Mouse (Mus musculus) c-Kit-positive CD71-positive TER-119-positive erythroid progenitor cells, embryonic 14.5 days (primary cell): ENCODE data around the gene Gm20388.

ENCODE experiments used
- DNase-seq: peaks from one replicate; pipeline ENCODE4 v3.0.0-alpha.2; 2013; ENCODE audit warnings: low spot score

Gene Gm20388

DNA sequence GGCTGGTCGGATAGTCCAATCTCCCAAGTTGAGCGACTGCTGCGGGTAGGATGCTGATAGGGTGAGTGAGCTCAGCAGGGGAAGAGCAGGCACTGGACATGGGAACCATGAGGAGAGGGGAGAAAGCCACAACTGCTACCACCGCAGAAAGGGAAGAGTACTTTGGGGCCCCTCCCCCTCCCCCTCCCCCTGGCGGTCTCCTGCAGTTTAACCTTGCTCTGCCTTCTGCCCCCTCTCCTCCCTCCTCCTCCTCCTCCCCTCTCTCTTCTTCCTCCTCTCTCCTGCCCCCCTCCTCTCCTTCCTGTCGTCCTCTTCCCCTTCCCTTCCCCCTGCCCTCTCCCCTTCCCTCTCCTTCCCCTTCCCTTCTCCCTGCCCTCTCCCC, 599.4 kb downstream of the Gm20388 start:
- no peak for DNase-seq

- DNase-seq: no peak
These were observed 600.3 kb downstream of the Gm20388 start for GRCm38 (mm10) chr8:120510863-120511457.

GRCm38 (mm10) chr8:120511737-120512136, 601.1 kb downstream of the Gm20388 start:
- no peak for DNase-seq

DNA sequence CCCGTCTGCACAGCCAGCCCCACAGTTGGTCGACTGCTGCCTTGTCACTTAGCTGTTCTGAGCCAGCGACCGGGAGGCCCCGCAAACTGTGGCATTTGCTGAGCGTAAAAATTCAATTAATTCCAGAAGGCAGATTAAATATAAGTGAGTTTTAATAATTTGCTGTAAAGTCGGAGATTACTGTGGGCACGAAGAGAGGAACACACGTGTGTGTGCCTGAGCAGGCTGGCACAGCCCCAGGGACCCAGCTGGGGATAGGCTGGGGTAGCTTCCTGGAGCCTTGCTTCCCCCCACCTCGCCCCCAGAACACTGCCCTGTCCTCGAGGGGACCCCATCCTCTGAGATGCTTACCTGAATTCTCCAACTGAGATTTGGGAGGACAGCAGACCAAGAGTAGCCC, 601.7 kb downstream of the Gm20388 start:
- DNase-seq: no peak

GRCm38 (mm10) chr8:120513145-120513544, 602.5 kb downstream of the Gm20388 start:
- no peak for DNase-seq

GRCm38 (mm10) chr8:120513638-120514461, 603.2 kb downstream of the Gm20388 start:
- no peak for DNase-seq

DNA sequence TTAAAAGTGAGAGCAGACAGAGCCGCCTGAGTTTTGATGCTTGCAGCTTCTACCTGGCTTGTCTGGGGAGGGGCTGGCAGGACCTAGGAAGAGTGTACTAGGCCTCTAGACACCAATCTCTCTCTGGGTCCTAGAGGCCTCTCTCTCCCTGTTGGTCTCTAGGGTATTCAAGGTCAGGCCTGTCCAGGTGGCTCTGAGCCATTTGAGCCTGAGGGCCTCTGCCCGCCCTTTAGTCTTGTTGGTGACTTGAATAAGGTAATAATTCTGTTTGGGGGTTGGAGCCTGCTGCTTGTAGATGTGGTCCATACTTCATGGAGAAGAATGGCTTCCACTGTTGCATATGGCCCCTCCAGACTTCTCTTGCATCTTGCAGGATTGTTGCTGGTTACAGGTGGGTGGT, 604.6 kb downstream of the Gm20388 start:
- DNase-seq: no peak

- DNase-seq: no peak
These were observed 605.0 kb downstream of the Gm20388 start for GRCm38 (mm10) chr8:120515650-120516049.

- no peak for DNase-seq
These were observed 605.6 kb downstream of the Gm20388 start for GRCm38 (mm10) chr8:120516182-120516755.

- no peak for DNase-seq
These were observed 607.2 kb downstream of the Gm20388 start for GRCm38 (mm10) chr8:120517666-120518410.

DNA sequence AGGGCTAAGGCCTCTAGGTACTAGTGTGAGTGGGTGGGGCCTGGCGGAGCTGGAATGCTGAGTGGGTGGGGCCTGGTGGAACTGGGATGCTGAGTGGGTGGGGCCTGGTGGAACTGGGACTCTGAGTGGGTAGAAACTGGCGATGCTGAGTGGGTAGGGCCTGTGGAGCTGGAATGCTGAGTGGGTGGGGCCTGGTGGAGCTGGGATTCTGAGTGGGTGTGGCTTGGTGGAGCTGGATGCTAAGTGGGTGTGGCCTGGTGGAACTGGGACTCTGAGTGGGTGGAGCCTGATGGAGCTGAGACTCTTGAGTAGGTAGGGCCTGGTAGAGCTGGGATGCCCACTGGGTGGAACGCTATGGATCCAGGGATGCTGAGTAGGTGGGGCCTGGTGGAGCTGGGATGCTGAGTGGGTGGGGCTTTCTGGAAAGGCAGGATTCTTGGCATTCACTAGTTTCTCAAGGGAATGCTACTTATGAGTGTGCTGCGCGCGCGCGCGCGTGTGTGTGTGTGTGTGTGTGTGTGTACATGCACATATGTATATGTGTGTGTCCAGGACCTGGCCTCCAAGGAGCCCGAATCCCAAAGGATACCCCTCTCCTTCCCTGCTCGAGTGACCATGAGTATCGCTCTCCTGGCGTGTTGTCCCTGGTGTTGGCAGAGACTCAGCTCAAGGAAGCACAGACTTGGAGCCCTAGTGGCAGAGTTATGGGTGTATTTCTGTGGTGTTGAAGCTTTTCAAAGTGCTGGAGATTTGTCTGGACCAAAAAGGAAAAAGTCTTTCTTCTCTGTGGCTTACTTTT, 608.3 kb downstream of the Gm20388 start:
- DNase-seq: no peak

DNA sequence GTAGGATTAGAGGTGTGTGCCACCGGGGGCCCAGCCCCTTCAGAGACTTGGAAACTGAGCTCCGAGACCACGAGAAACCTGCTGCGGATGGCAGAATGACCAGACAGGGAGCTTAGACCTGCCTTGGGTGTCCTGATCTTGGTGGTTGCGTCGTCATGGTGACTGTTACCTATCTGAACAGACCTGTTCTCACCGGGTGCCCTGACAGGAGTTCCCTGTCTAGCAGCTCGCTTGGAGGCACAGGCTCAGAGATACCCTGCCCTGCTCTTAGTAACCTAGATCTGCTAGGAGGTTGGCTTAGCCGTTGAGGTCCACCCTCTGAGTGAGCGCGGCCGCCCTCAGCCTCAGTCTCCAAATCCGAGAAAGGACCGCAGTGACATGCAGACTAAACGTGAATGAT, 609.6 kb downstream of the Gm20388 start:
- DNase-seq: no peak

DNA sequence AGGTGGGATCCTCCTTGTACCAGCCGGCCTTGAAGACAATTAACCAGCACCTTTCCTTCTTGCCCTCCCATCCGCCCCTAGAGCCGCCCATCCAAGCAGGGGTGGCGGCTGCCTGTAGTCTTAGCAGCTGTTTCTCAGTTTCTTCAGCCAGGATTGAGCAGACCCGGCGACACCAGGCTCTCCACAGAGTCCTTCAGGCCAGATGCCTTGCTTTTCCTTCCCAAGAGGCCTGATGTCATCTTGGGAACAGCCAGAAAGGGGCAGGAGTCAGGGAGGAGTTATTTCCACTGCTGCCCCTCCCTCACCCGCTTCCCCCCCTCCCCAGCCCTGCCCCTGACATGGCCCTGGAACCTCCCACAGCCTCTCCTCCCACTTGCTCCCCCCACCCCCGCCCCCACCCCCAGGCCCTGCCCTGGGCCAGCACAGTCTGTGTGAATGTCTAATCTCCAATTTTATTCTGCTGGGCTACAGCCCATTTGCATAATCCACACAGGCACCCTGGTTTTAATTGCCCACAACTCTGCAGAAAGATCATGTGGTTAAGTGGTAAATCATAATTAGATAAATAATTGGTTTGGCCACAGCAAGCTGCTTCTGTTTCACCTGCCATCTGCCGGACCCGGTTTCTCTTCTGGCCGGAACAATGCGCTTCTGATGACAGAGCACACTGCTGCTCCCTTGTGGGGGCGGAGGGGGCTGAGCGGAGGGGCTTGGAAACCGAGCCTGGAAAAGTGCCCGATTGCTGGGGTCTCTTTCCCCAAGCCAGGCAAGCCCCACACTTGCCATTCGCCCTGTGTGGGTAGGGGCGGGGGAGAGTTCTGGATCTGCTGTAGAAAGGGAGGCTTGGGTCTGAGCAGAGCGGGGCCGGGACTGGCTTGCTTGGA, 610.3 kb downstream of the Gm20388 start:
- no peak for DNase-seq

GRCm38 (mm10) chr8:120521591-120521965, 610.9 kb downstream of the Gm20388 start:
- no peak for DNase-seq

GRCm38 (mm10) chr8:120523641-120524040, 613.0 kb downstream of the Gm20388 start:
- no peak for DNase-seq

- no peak for DNase-seq
These were observed 614.5 kb downstream of the Gm20388 start for GRCm38 (mm10) chr8:120525135-120525534.

DNA sequence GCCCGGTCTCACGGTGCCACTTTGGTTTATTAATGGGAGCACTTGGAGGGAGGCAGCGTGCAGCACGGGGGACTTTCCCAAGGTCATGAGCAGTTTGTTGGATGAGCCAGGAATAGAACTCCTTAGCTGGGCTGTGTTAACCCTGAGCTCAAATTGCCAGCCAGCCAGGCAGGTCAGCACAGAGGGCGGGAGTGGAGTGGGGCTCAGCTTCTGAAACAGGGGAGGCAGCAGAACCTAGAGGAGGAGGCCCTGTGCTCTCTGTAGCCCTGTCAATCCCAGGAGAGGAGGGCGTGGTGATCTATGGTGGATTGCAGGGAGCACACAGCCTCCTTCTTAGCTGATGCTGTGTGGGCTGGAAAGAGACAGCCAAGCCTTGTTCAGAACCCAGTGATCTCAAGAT, 615.2 kb downstream of the Gm20388 start:
- DNase-seq: no peak

- DNase-seq: no peak
These were observed 615.9 kb downstream of the Gm20388 start for GRCm38 (mm10) chr8:120526577-120526976.

DNA sequence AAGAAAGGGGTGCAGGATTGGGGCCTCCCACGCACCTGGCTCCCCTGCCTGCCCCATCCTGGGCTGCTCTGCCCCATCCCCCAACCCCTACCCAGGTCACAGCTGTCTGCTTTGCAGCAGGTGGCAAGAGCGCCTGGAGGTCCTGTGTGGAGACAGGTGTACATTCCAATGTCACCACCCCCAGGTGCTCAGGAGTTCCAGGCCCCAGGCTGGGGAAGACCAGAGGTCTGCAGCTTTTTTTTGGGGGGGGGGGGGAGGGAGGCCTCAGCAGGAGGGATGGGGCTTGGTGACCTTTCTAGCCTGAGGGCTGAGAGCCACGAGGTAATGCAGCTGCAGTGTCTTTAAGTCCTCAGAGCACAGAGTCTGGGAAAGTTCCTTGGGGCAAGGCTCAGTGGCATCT, 617.7 kb downstream of the Gm20388 start:
- DNase-seq: no peak

GRCm38 (mm10) chr8:120529226-120529625, 618.6 kb downstream of the Gm20388 start:
- DNase-seq: no peak
